Mouse (Mus musculus): ENCODE results near the gene Dok5.

DNA sequence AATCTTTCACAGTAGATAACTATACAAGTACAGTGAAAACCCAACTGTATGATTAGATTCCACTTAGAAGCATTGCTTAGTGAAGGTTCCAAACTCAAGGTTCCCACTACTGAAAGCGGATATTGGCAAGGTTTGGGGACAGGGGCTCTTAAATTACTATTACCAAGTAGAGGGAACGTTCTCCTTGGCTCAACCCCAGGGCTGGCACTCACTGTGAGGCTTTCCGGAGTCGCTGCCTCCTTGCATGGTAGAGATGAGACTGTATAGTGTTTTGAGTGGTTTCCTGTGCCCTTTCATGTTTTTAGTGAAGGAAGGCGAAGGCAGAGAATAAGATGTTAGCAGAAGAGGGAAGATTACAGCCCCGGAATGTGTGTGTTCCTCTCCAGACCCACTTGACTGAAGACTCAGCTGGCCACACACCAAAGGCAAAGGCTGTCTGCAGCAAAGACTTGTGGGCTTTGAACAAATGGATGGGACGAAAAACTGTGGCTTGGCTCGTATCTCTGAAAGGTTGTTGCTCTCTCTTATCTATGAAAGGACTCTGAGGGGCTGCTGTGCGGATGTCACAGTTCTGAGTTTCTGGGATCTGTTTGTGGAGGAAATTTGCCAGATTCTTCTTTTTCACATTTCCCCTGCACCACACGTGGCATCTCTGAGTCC lies 20.7 kb downstream of the Dok5 start:
- TF ChIP-seq CTCF (IDR thresholded peaks at IDR 0.05; ENCODE audit: low read depth), result no peak
- no peak for TF ChIP-seq EP300 (IDR thresholded peaks at IDR 0.05; ENCODE audit: low read depth)
